In genomic region chr2:132605795-132606563, GRCm38 (mm10) we compare ENCODE assay signal across 19 mouse cellular contexts.
"Had no signal": no experiment of that assay in that cellular context is flagged by ENCODE, and none has a peak within 500 bp of the region (broad histone marks: within the 10 kb centered on the region; RNA-seq: fewer than 3 reads in every experiment).

No protein-coding gene starts in this region.

- H3K4me2 ChIP-seq: limb, embryonic 13.5 days; liver, embryonic 12.5 days; liver, embryonic 15.5 days; midbrain, embryonic 12.5 days; neural tube, embryonic 13.5 days; stomach, embryonic 15.5 days had no signal

- H3K27ac ChIP-seq: kidney, postnatal 0 days; layer of hippocampus, adult 2 months; limb, embryonic 10.5 days; limb, embryonic 13.5 days; liver, embryonic 12.5 days; liver, embryonic 15.5 days; macrophage; midbrain, embryonic 12.5 days; neural tube, embryonic 13.5 days; stomach, embryonic 15.5 days had no signal

- H3K36me3 ChIP-seq: limb, embryonic 10.5 days; limb, embryonic 13.5 days; liver, embryonic 12.5 days; liver, embryonic 15.5 days; midbrain, embryonic 12.5 days; neural tube, embryonic 13.5 days; stomach, embryonic 15.5 days had no signal

- H3K9ac ChIP-seq: limb, embryonic 13.5 days; liver, embryonic 12.5 days; liver, embryonic 15.5 days; midbrain, embryonic 12.5 days; neural tube, embryonic 13.5 days; stomach, embryonic 15.5 days had no signal

- H3K27me3 ChIP-seq: limb, embryonic 13.5 days; liver, embryonic 12.5 days; liver, embryonic 15.5 days; midbrain, embryonic 12.5 days; neural tube, embryonic 13.5 days; stomach, embryonic 15.5 days had no signal

- DNase-seq: kidney, postnatal 25 days; layer of hippocampus, adult 9-11 months; liver; lung, adult 18-20 months; retina, postnatal 1 day; right cerebral cortex, postnatal 25 days; spleen, adult 18-20 months; thymus, postnatal 25 days had no signal

- H3K4me3 ChIP-seq: layer of hippocampus, adult 2 months; limb, embryonic 10.5 days; limb, embryonic 13.5 days; liver, embryonic 12.5 days; liver, embryonic 15.5 days; midbrain, embryonic 12.5 days; myocyte; neural tube, embryonic 13.5 days; stomach, embryonic 15.5 days had no signal

- ATAC-seq: liver, embryonic 12.5 days had no signal

- H3K9me3 ChIP-seq: limb, embryonic 10.5 days; liver, embryonic 12.5 days; liver, embryonic 15.5 days; midbrain, embryonic 12.5 days; stomach, embryonic 15.5 days had no signal
